Mouse (Mus musculus) MEL (cell line): ENCODE measurements around the gene Babam2.

Experiments
- CTCF ChIP-seq, 3 experiments: IDR thresholded peaks in 2 of 3; conservative IDR thresholded peaks in 1 of 3; 2 replicates each; pipeline ENCODE4 v1.5.1; 2011 to 2012; ENCODE audit warnings: low read length in 3 of 3, low read depth in 2 of 3, mild to moderate bottlenecking in 2 of 3, improper control_type of control experiment in 1 of 3, inconsistent platforms in 1 of 3, mixed read lengths in 1 of 3, moderate library complexity in 1 of 3; ENCODE audit not compliant: control insufficient read depth in 1 of 3, insufficient read depth in 1 of 3, poor library complexity in 1 of 3, severe bottlenecking in 1 of 3
- E2F4 ChIP-seq: IDR thresholded peaks from 2 replicates; pipeline ENCODE4 v1.6.1; 2011; ENCODE audit warnings: low read depth, low read length, improper control_type of control experiment, borderline replicate concordance
- EP300 ChIP-seq, 2 experiments: IDR thresholded peaks; 2 replicates each; pipeline ENCODE4 v1.6.1; 2011; ENCODE audit warnings: improper control_type of control experiment in 2 of 2, low read length in 2 of 2, low read depth in 1 of 2, mild to moderate bottlenecking in 1 of 2
- GATA1 ChIP-seq: IDR thresholded peaks from 2 replicates; pipeline ENCODE4 v1.6.1; 2011; ENCODE audit warnings: low read depth, low read length, improper control_type of control experiment
- JUND ChIP-seq: IDR thresholded peaks from 2 replicates; pipeline ENCODE4 v1.6.1; 2011; ENCODE audit warnings: low read depth, mild to moderate bottlenecking, improper control_type of control experiment, low read length
- MAZ ChIP-seq: IDR thresholded peaks from 2 replicates; pipeline ENCODE4 v1.6.1; 2012; ENCODE audit warnings: low read depth, mild to moderate bottlenecking, inconsistent platforms, low read length, improper control_type of control experiment
- MEF2A ChIP-seq: IDR thresholded peaks from 2 replicates; pipeline ENCODE4 v1.6.1; 2014; ENCODE audit warnings: low read depth, mild to moderate bottlenecking, inconsistent platforms, low read length, improper control_type of control experiment; ENCODE audit not compliant: poor library complexity, insufficient replicate concordance, severe bottlenecking; ENCODE audit errors: extremely low read depth
- NRF1 ChIP-seq: IDR thresholded peaks from 2 replicates; pipeline ENCODE4 v1.6.1; 2014; ENCODE audit warnings: low read depth, mild to moderate bottlenecking, inconsistent platforms, low read length, improper control_type of control experiment, moderate library complexity; ENCODE audit not compliant: poor library complexity, insufficient read depth, severe bottlenecking
- POLR2A ChIP-seq, 2 experiments: IDR thresholded peaks; 2 replicates each; pipeline ENCODE4 v1.6.1; 2011 to 2012; ENCODE audit warnings: low read length in 2 of 2, mild to moderate bottlenecking in 2 of 2, control low read depth in 1 of 2, improper control_type of control experiment in 1 of 2, low read depth in 1 of 2, moderate library complexity in 1 of 2; ENCODE audit not compliant: control insufficient read depth in 1 of 2, insufficient read depth in 1 of 2, poor library complexity in 1 of 2
- POLR2AphosphoS5 ChIP-seq: IDR thresholded peaks from 2 replicates; pipeline ENCODE4 v1.6.1; 2012; ENCODE audit warnings: low read depth, borderline replicate concordance, mild to moderate bottlenecking, inconsistent platforms, low read length, moderate library complexity, mixed read lengths
- SMC3 ChIP-seq: IDR thresholded peaks from 2 replicates; pipeline ENCODE4 v1.6.1; 2011; ENCODE audit warnings: low read depth, low read length, improper control_type of control experiment
- TAL1 ChIP-seq: IDR thresholded peaks from 2 replicates; pipeline ENCODE4 v1.6.1; 2012; ENCODE audit warnings: mild to moderate bottlenecking, inconsistent platforms, low read length, moderate library complexity, mixed read lengths
- UBTF ChIP-seq: IDR thresholded peaks from 2 replicates; pipeline ENCODE4 v1.6.1; 2012; ENCODE audit warnings: low read depth, mild to moderate bottlenecking, inconsistent platforms, low read length, improper control_type of control experiment, moderate library complexity, borderline replicate concordance; ENCODE audit not compliant: insufficient read depth

DNA sequence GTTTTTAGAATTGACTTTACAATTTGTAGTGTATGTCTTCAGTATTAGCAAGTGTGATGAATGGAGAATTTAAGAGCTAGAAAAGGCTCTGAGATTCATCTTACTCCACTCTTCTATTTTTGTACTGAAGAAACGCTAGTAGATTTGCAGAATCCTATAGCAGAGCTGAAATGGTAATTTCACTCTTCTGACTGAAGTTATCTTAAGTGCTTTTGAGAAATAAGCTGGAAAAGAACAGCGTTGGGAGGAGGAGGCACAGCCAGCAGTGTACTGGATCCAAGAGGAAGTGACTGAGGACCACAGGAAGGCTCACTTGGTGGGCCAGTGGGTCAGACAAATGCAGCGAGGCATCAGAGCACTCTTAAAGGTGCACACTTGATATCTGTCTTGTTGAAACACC, 90.1 kb downstream of the Babam2 start:
- no peak for TF ChIP-seq EP300 (IDR thresholded peaks at IDR 0.05; ENCODE audit: low read depth in 1 of 2, low read length in 2 of 2)
- no peak for TF ChIP-seq MAZ
- no peak for TF ChIP-seq GATA1
- no peak for TF ChIP-seq JUND
- TF ChIP-seq MEF2A, result no peak
- TF ChIP-seq NRF1, result no peak
- no peak for TF ChIP-seq POLR2AphosphoS5
- TF ChIP-seq TAL1, result no peak
- TF ChIP-seq POLR2A (IDR thresholded peaks at IDR 0.05; ENCODE audit: control insufficient read depth in 1 of 2, insufficient read depth in 1 of 2, low read depth in 1 of 2, low read length in 2 of 2, poor library complexity in 1 of 2), result no peak
- no peak for TF ChIP-seq E2F4
- TF ChIP-seq UBTF, result no peak
- TF ChIP-seq SMC3, result no peak
- TF ChIP-seq CTCF (IDR thresholded peaks at IDR 0.05 in 2 of 3, conservative IDR thresholded peaks at IDR 0.05 in 1 of 3; ENCODE audit: control insufficient read depth in 1 of 3, insufficient read depth in 1 of 3, low read depth in 2 of 3, low read length in 3 of 3, poor library complexity in 1 of 3, severe bottlenecking in 1 of 3), result no peak
